Mouse (Mus musculus) lung, adult 2 months (tissue): ENCODE measurements around the gene Golga3.

Experiments
- CTCF ChIP-seq: fragments of 200-500 bp; IDR thresholded peaks from 2 replicates; pipeline ENCODE4 v1.5.1; 2011; ENCODE audit warnings: mild to moderate bottlenecking, low read length, control low read depth; ENCODE audit not compliant: insufficient read depth
- POLR2A ChIP-seq: fragments of 200-500 bp; IDR thresholded peaks from 2 replicates; pipeline ENCODE4 v1.6.1; 2011; ENCODE audit warnings: low read depth, mild to moderate bottlenecking, control low read depth, low read length, borderline replicate concordance; ENCODE audit errors: extremely low read depth

DNA sequence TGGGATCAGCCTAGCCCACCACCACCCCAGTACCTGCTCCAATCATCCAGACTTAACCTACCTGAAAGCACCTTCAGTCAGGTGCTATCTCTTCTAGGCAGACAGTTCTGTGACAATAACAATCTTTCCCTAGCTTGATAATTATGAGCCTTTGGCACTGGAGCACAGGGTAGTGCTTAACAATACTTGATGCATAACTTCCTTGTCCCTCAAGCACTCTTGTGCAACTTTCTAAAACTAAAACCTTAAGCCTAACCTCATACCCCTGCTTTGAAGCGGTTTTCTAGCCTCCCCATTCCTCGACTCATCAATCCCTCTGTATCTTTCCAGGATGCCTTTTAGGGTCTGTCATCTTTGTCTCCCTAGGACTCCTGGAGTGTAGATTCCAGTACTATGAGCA is 98.3 kb downstream of the Golga3 start:
- TF ChIP-seq CTCF = no peak
- no peak for TF ChIP-seq POLR2A
